Mouse (Mus musculus) G1E-ER4 (cell line): ENCODE measurements around the gene Hdac6. TPM values are rescaled to one million over a fixed set of nuclear protein-coding genes. Genes with fewer than 3 reads are reported as not detected.
"Not testable (repeated sequence)": the region's sequence is repeated elsewhere in the genome, so short reads cannot be mapped to it uniquely, and the experiment has no call there.

Source experiments
- GATA1 ChIP-seq: IDR thresholded peaks from one replicate; pipeline ENCODE4 v1.8.0; 2012; ENCODE audit warnings: low read length, inconsistent platforms
- polyA plus RNA-seq: library from polyadenylated mRNA; stranded (reverse); fragments of >175 nt; gene quantifications from 2 replicates; pipeline ENCODE4 v1.2.3, GENCODE M21; 2012

Hdac6 gene
- polyA plus RNA-seq, 1 experiment, result 2.6 TPM

- no peak for TF ChIP-seq GATA1
These were observed 10.0 kb downstream of the Hdac6 start for GRCm38 (mm10) chrX:7937667-7938066.

GRCm38 (mm10) chrX:7936874-7937273, 10.8 kb downstream of the Hdac6 start:
- TF ChIP-seq GATA1, result no peak

- TF ChIP-seq GATA1, result no peak
These were observed 19.4 kb downstream of the Hdac6 start, which contains the start of gene Eras for GRCm38 (mm10) chrX:7928270-7928790. Eras (minus strand) TSS chrX:7928607.

GRCm38 (mm10) chrX:7927116-7927515, 20.6 kb downstream of the Hdac6 start:
- TF ChIP-seq GATA1, result no peak

GRCm38 (mm10) chrX:7926266-7926665, 21.4 kb downstream of the Hdac6 start:
- no peak for TF ChIP-seq GATA1

GRCm38 (mm10) chrX:7922032-7922431, 25.7 kb downstream of the Hdac6 start:
- no peak for TF ChIP-seq GATA1

GRCm38 (mm10) chrX:7919601-7920383, 27.9 kb downstream of the Hdac6 start, which contains the start of gene Pcsk1n:
Pcsk1n (plus strand) TSS chrX:7919822.
- TF ChIP-seq GATA1, result no peak

GRCm38 (mm10) chrX:7910473-7910872, 37.2 kb downstream of the Hdac6 start:
- TF ChIP-seq GATA1, result no peak

- TF ChIP-seq GATA1, result not testable (repeated sequence)
These were observed 38.4 kb downstream of the Hdac6 start, which contains the start of gene Gm10490 for GRCm38 (mm10) chrX:7909242-7909641. Gm10490 (plus strand) TSS chrX:7909542.

GRCm38 (mm10) chrX:7907735-7908134, 40.0 kb downstream of the Hdac6 start, which contains the start of gene Gm10491:
Gm10491 (minus strand) TSS chrX:7907835.
- TF ChIP-seq GATA1, result no peak

- TF ChIP-seq GATA1, result no peak
These were observed 43.2 kb downstream of the Hdac6 start for GRCm38 (mm10) chrX:7904441-7904840.

- no peak for TF ChIP-seq GATA1
These were observed 48.5 kb downstream of the Hdac6 start, which contains the start of the genes Pqbp1 and Timm17b for GRCm38 (mm10) chrX:7898880-7899874. Pqbp1 (minus strand) TSS chrX:7899269. Timm17b (plus strand) TSS chrX:7899357.

- no peak for TF ChIP-seq GATA1
These were observed 49.5 kb downstream of the Hdac6 start for GRCm38 (mm10) chrX:7898211-7898610.

GRCm38 (mm10) chrX:7883841-7884567, 63.7 kb downstream of the Hdac6 start, which contains the start of gene Slc35a2:
Slc35a2 (plus strand) TSS chrX:7884028.
- TF ChIP-seq GATA1, result no peak

Other genes with a start within 250 kb of the Hdac6 start
- gene Wdr45, start 233.6 kb downstream of the Hdac6 start, polyA plus RNA-seq, result 14.2 and 17.0 TPM in 2 replicates
- gene Gm45208, start 225.6 kb downstream of the Hdac6 start, polyA plus RNA-seq, result 1.5 and 4.7 TPM in 2 replicates
- gene Praf2, start 219.4 kb downstream of the Hdac6 start, polyA plus RNA-seq, result 9.2 and 10.4 TPM in 2 replicates
- 9.6 and 11.4 TPM in 2 replicates for gene Ccdc120, start 197.0 kb downstream of the Hdac6 start, polyA plus RNA-seq
- 36.2 and 43.7 TPM in 2 replicates for gene Tfe3, start 185.3 kb downstream of the Hdac6 start, polyA plus RNA-seq
- 23.3 and 28.3 TPM in 2 replicates for gene Gripap1, start 158.1 kb downstream of the Hdac6 start, polyA plus RNA-seq
- gene Kcnd1, start 125.6 kb downstream of the Hdac6 start, polyA plus RNA-seq, result 0.22 and 0.31 TPM in 2 replicates
- gene Otud5, start 106.5 kb downstream of the Hdac6 start, polyA plus RNA-seq, result 71.5 and 82.8 TPM in 2 replicates
- 14.2 and 14.5 TPM in 2 replicates for gene Pim2, start 69.6 kb downstream of the Hdac6 start, polyA plus RNA-seq
- 60.7 and 69.5 TPM in 2 replicates for gene Slc35a2, start 63.9 kb downstream of the Hdac6 start, polyA plus RNA-seq
- gene Pqbp1, start 48.6 kb downstream of the Hdac6 start, polyA plus RNA-seq, result 179 and 197 TPM in 2 replicates
- gene Timm17b, start 48.5 kb downstream of the Hdac6 start, polyA plus RNA-seq, result 129 and 177 TPM in 2 replicates
- gene Gm10491, start 40.1 kb downstream of the Hdac6 start, polyA plus RNA-seq, result not detected in 2 replicates
- not detected in 2 replicates for gene Gm10490, start 38.3 kb downstream of the Hdac6 start, polyA plus RNA-seq
- gene Pcsk1n, start 28.1 kb downstream of the Hdac6 start, polyA plus RNA-seq, result not detected in 2 replicates
- gene Eras, start 19.3 kb downstream of the Hdac6 start, polyA plus RNA-seq, result not detected in 2 replicates
- gene Gata1, start 30.2 kb upstream of the Hdac6 start, polyA plus RNA-seq, result 1,486 and 2,392 TPM in 2 replicates
- gene Glod5, start 70.6 kb upstream of the Hdac6 start, polyA plus RNA-seq, result not detected in 2 replicates
- 19.8 and 22.2 TPM in 2 replicates for gene Suv39h1, start 126.9 kb upstream of the Hdac6 start, polyA plus RNA-seq
- 177 and 230 TPM in 2 replicates for gene Was, start 142.6 kb upstream of the Hdac6 start, polyA plus RNA-seq
- gene Wdr13, start 185.0 kb upstream of the Hdac6 start, polyA plus RNA-seq, result 39.6 and 40.4 TPM in 2 replicates
- gene Rbm3, start 198.0 kb upstream of the Hdac6 start, polyA plus RNA-seq, result 55.5 and 225 TPM in 2 replicates
- gene Tbc1d25, start 228.3 kb upstream of the Hdac6 start, polyA plus RNA-seq, result 4.8 and 6.5 TPM in 2 replicates
- gene Ebp, start 245.6 kb upstream of the Hdac6 start, polyA plus RNA-seq, result 2.6 and 3.6 TPM in 2 replicates